Mouse (Mus musculus) forebrain, embryonic 12.5 days (tissue): ENCODE measurements around the gene Gprin1. TPM values are rescaled to one million over a fixed set of nuclear protein-coding genes. Genes with fewer than 3 reads are reported as not detected.
"Not testable (repeated sequence)": the region's sequence is repeated elsewhere in the genome, so short reads cannot be mapped to it uniquely, and the experiment has no call there.

Source experiments
- ATAC-seq: fragments of 200-750 bp; cut with Nextera tagmentation; 2 replicates; pipeline ENCODE4 v1.8.0; 2017; ENCODE audit warnings: moderate TSS enrichment; ENCODE audit not compliant: low FRiP score
- H3K27ac ChIP-seq: fragments of 300-500 bp; sonication (generic); 2 replicates; pipeline ENCODE4 v1.5.1; 2016; ENCODE audit warnings: mild to moderate bottlenecking
- H3K27me3 ChIP-seq: fragments of 300-500 bp; sonication (generic); 2 replicates; pipeline ENCODE4 v1.6.1; 2016; ENCODE audit warnings: mild to moderate bottlenecking
- H3K36me3 ChIP-seq: fragments of 300-500 bp; sonication (generic); replicated peaks from 2 replicates; pipeline ENCODE4 v1.6.1; 2016; ENCODE audit warnings: mild to moderate bottlenecking
- H3K4me1 ChIP-seq: fragments of 300-500 bp; sonication (generic); 2 replicates; pipeline ENCODE4 v1.6.1; 2016
- H3K4me2 ChIP-seq: fragments of 300-500 bp; sonication (generic); 2 replicates; pipeline ENCODE4 v1.6.1; 2016; ENCODE audit warnings: mild to moderate bottlenecking, moderate library complexity
- H3K4me3 ChIP-seq: fragments of 300-500 bp; sonication (generic); replicated peaks from 2 replicates; pipeline ENCODE4 v1.5.1; 2016; ENCODE audit warnings: mild to moderate bottlenecking
- H3K9ac ChIP-seq: fragments of 300-500 bp; sonication (generic); 2 replicates; pipeline ENCODE4 v1.6.1; 2016; ENCODE audit warnings: mild to moderate bottlenecking
- H3K9me3 ChIP-seq: fragments of 300-500 bp; sonication (generic); 2 replicates; pipeline ENCODE4 v1.6.1; 2016
- WGBS: fragments of 180-500 bp; shearing (Covaris S2); methylation state at CpG from one replicate; pipeline ENCODE4 v1.1.7; 2016; 5-methylcytosine and 5-hydroxymethylcytosine counted together
- polyA plus RNA-seq: library from polyadenylated mRNA; unstranded; fragments of >200 nt; fragmentation: Nextera tagmentation; extraction: Ambion mirVana; gene quantifications from 2 replicates; pipeline ENCODE4 v1.2.1, GENCODE M21; 2016

Gprin1 gene
- polyA plus RNA-seq, result 4.3 and 11.3 TPM in 2 replicates

DNA sequence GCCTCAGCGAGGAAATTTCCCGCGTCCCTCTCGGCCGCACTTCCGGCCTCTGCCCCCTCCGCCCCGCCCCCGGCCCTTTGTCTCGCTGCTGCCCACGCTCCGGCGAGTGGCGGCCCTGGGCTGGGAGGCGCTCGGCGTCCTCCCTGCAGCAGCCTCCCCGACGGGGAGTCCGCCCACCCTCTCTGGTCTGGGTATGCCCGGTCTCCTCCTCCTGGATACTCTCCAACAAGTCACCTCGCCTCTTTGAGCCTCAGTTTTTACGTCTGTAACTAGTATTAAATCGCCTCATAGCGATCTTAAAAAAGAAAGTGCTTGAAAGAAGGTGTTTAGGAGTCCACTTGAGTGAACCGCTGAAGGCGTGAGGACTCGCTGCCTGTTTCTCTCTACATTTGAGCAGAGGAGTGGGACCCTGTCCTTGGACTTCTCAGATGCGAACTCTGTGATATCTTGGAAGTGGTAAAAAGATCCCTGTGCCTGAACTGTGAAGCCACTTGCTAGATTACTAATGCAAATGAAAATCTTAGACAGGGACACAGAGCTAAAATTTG, at the start of gene Gprin1:
TSS of gene Gprin1 (minus strand) at position 11 of the 548 bp plus-strand sequence.
- Histone ChIP-seq H3K9ac (peak within 1 kb of the TSS; percentile 70), H3K36me3 (no peaks in the 10 kb centered on the region), H3K9me3 (no peaks in the 10 kb centered on the region), H3K4me2 (peak within 1 kb of the TSS; percentile 70), H3K4me1 (peaks cover 44% of the 10 kb centered on the region), H3K27ac (peak within 1 kb of the TSS; percentile 91), H3K4me3 (peak within 1 kb of the TSS; percentile 69), H3K27me3 (peaks cover 53% of the 10 kb centered on the region)
- ATAC-seq, result peak; percentile 77
- 2% methylated on average over 27 of the region's 29 CpGs for WGBS

- ATAC-seq, result no peak
- 82% methylated on average over 10 of the region's 10 CpGs for WGBS
- H3K4me2 ChIP-seq, result no peak overlapping the region
- H3K27me3 ChIP-seq, result peaks cover 35% of the 10 kb centered on the region
- no peak overlapping the region for H3K27ac ChIP-seq
- no peaks in the 10 kb centered on the region for H3K4me1 ChIP-seq
- no peak overlapping the region for H3K9ac ChIP-seq
- no peak overlapping the region for H3K4me3 ChIP-seq
- H3K36me3 ChIP-seq, result no peaks in the 10 kb centered on the region
- H3K9me3 ChIP-seq, result 0 out of 2 replicates have a peak, but pooled peaks cover 7% of the 10 kb centered on the region
Measured at GRCm38 (mm10) chr13:54798740-54799139, 49.1 kb upstream of the Gprin1 start.

DNA sequence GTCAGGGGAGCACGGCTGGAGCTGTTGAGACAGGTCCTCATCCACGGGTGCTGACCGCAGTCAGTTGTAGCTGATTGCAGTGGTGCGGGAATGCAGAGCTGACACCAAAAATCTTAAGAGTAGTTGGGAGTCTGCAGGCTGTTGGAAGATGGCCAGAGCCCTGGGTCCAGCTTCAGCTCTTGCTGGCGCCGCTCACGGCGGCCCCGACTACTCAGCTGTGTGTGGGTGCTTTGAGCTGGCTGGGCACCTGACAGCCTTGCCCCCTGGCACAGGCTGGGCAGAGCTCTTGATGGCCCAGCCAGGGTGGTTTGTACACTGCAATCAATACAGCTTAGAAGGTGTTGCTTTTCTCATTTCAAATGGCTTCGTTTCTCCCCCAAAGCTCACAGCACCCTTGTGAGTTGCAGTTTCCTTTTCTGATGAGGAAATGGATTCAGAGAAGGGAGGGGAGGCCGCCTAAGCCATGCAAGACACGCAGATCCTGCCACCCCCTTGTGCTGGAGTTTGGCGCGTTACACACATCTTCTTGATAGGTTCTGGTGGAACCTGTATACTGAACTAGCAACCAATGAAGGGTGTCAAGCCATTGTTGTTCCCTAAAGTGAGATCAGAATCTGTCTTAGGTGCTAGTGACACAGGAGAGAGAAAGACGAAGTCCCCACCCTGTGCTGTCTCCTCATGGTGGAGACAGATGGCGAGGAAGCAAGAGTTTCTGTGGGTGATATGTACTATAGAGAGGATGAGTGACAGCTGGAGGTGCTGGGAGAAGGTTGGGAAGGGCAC, 48.4 kb upstream of the Gprin1 start:
- peaks cover 40% of the 10 kb centered on the region for H3K27me3 ChIP-seq
- WGBS, result 84% methylated on average over 16 of the region's 16 CpGs
- no peak for ATAC-seq

GRCm38 (mm10) chr13:54797356-54797755, 47.7 kb upstream of the Gprin1 start:
- Histone ChIP-seq H3K4me3 (no peak overlapping the region), H3K27me3 (peaks cover 46% of the 10 kb centered on the region), H3K4me2 (no peak overlapping the region), H3K9ac (no peak overlapping the region), H3K4me1 (peaks cover 4% of the 10 kb centered on the region; the same call in 1 of the 2 replicates), H3K9me3 (no peaks in the 10 kb centered on the region), H3K36me3 (no peaks in the 10 kb centered on the region), H3K27ac (no peak overlapping the region)
- no peak for ATAC-seq
- WGBS, result 43% methylated on average over 4 of the region's 4 CpGs

More for the DNA sequence above, 48.4 kb upstream of the Gprin1 start:
- Histone ChIP-seq H3K36me3 (no peaks in the 10 kb centered on the region), H3K9me3 (0 out of 2 replicates have a peak, but pooled peaks cover 6% of the 10 kb centered on the region), H3K4me2 (no peak overlapping the region), H3K4me1 (no peaks in the 10 kb centered on the region), H3K9ac (no peak overlapping the region), H3K27ac (no peak overlapping the region), H3K4me3 (no peak overlapping the region)

DNA sequence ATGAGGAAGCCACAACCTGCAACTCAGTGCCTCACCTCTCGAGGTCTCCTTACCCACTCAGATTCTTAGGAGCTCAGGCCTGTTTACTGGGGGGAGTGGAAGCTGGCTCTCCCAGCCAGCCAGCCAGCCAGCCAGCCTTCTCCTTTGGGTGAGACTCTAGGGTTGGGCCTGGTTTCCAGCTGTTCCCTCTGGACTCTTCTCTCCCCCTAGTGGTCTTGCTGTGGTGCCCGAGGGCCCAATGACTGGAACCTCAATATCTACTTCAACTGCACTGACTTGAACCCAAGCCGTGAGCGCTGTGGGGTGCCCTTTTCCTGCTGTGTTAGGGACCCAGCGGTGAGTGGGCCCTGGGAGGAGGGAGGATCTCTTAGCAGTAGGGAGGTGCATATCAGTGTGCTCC, 45.2 kb upstream of the Gprin1 start:
- no peak for ATAC-seq
- Histone ChIP-seq H3K27ac (no peak overlapping the region), H3K4me2 (no peak overlapping the region), H3K4me1 (peaks cover 14% of the 10 kb centered on the region), H3K9me3 (no peaks in the 10 kb centered on the region), H3K27me3 (peaks cover 69% of the 10 kb centered on the region), H3K9ac (no peak overlapping the region), H3K36me3 (no peaks in the 10 kb centered on the region), H3K4me3 (no peak overlapping the region)
- 52% methylated on average over 5 of the region's 5 CpGs for WGBS

DNA sequence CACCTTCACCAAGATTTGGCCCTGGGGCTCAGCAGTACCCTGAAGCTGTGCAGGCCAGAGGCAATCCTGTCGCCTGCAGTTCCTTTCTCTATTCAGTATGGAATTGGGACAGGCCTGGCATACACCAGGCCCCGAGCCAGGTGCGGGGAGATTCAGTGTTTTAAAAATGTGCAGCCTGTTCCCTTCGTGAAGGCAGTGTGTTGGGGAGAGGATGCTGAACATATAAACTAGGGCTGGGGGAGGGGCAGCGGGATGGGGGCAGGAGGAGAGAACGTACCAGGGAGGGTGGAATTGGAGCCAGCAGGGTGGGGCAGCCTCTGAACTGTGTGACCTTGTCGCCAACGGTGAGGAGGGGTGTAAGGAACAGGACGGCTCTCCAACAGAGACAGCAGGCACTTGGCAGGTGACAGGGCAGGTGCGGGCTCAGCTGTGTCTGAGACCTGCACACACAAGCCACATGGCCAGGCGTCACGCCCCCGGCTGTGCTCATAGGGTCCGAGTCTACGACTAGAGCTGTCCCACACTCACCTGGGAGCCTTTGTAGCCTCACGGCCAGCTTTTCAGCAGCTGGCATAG, 44.4 kb upstream of the Gprin1 start:
- no peak overlapping the region for H3K4me3 ChIP-seq
- peaks cover 19% of the 10 kb centered on the region for H3K4me1 ChIP-seq
- H3K4me2 ChIP-seq, result no peak overlapping the region
- no peaks in the 10 kb centered on the region for H3K9me3 ChIP-seq
- 80% methylated on average over 16 of the region's 16 CpGs for WGBS
- H3K9ac ChIP-seq, result no peak overlapping the region
- peaks cover 72% of the 10 kb centered on the region for H3K27me3 ChIP-seq
- no peak for ATAC-seq
- no peak overlapping the region for H3K27ac ChIP-seq
- no peaks in the 10 kb centered on the region for H3K36me3 ChIP-seq

DNA sequence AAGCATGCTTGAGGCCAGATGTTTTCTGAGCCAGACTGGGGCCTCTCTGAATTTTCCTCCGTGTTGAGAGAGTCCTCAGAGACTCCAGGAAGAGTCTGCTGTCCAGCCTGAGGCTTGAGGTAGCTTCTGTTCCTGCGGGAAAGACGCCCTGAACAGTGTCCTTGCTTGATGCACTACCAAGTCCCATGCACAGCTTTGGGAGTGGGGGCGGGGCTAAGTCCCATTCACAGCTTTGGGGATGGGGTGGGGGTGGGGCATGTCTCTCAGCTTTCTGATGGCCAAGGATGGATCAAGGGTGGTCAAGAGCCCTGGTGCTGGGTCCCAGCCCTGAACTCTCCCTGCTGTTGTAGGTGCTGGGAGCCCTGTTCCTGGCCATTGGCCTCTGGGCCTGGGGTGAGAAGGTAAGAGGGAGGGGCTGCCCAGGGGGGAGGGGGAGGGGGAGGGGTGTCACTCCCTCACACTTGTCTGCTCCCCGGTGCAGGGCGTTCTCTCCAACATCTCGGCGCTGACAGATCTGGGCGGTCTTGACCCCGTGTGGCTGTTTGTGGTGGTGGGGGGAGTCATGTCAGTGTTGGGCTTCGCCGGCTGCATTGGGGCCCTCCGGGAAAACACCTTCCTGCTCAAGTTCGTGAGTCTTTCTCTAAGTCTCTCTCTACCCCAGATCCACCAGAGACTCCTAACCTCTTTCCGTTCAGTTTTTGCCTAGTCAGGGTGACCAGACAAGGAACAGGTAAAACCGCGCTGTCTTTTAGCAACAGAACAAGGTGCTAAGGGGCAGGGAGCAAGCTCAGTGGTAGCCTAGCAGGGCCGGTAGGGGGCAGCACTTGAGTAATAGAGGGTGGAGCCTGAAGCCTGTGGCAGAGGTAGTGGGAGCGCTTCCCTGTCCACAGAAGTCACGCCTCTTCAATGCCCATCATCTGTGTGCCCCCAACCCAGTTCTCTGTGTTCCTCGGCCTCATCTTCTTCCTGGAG, 42.9 kb upstream of the Gprin1 start:
- Histone ChIP-seq H3K36me3 (no peaks in the 10 kb centered on the region), H3K4me2 (no peak overlapping the region), H3K9me3 (no peaks in the 10 kb centered on the region), H3K27ac (no peak overlapping the region), H3K4me3 (no peak overlapping the region), H3K4me1 (peaks cover 22% of the 10 kb centered on the region), H3K27me3 (peaks cover 60% of the 10 kb centered on the region), H3K9ac (no peak overlapping the region)
- WGBS, result 16% methylated on average over 21 of the region's 21 CpGs
- no peak for ATAC-seq

DNA sequence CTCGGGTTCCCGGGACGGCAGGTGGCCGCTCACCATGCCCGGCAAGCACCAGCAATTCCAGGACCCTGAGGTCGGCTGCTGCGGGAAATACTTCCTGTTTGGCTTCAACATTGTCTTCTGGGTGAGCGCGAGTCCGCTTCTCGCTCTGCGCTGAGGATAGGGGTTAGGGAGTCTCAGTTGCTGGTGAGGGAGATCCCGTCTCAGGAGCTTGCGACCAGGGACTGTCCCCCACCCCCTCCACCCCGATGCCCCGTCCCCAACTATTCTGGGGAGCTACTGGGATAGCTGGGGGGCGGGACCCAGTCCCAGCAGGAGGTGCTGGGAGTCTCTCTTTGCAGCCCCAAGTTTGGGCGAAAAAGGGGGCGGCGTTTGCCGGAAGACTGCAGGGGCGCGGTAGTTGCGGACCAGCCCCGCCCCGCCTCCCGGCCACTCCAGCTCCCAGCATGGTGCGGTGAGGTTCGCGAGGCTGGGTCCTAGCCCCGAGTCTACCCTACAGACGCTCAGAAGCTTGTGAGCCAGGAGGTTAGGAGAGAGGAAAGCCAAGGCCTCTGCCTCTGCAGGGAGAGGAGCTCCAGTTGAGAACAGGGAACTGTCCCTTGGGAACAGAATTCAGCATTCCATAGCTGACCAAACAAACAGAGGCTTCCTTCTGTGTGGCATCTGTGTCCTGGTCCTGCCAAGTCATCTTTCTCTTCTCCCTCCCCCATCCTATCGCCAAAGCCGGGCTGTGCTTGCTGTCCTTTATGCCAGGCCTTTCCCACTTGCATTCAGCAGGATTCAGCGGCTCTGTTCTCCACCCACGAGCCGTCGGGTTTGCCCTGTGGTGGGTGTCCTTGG, 40.1 kb upstream of the Gprin1 start:
- Histone ChIP-seq H3K36me3 (no peaks in the 10 kb centered on the region), H3K9me3 (no peaks in the 10 kb centered on the region), H3K27ac (peak overlapping the region; percentile 42; the same call in 1 of the 2 replicates), H3K27me3 (peaks cover 47% of the 10 kb centered on the region), H3K9ac (peak overlapping the region; percentile 61), H3K4me1 (peaks cover 22% of the 10 kb centered on the region), H3K4me3 (peak overlapping the region; percentile 58), H3K4me2 (peak overlapping the region; percentile 96)
- WGBS, result 2% methylated on average over 38 of the region's 38 CpGs
- ATAC-seq, result peak; percentile 53

- peak within 1 kb of the TSS; percentile 96 for H3K4me2 ChIP-seq
- peaks cover 22% of the 10 kb centered on the region for H3K4me1 ChIP-seq
- H3K27me3 ChIP-seq, result peaks cover 40% of the 10 kb centered on the region
- peak within 1 kb of the TSS; percentile 61 for H3K9ac ChIP-seq
- H3K9me3 ChIP-seq, result no peaks in the 10 kb centered on the region
- ATAC-seq, result peak; percentile 88
- H3K4me3 ChIP-seq, result peak within 1 kb of the TSS; percentile 58
- 2% methylated on average over 45 of the region's 49 CpGs for WGBS
- H3K36me3 ChIP-seq, result no peaks in the 10 kb centered on the region
- peak within 1 kb of the TSS; percentile 42; the same call in 1 of the 2 replicates for H3K27ac ChIP-seq
Measured at GRCm38 (mm10) chr13:54788740-54789560, 39.3 kb upstream of the Gprin1 start, which contains the start of gene Tspan17. Gene Tspan17, plus strand, starts transcription at chr13:54789377.

DNA sequence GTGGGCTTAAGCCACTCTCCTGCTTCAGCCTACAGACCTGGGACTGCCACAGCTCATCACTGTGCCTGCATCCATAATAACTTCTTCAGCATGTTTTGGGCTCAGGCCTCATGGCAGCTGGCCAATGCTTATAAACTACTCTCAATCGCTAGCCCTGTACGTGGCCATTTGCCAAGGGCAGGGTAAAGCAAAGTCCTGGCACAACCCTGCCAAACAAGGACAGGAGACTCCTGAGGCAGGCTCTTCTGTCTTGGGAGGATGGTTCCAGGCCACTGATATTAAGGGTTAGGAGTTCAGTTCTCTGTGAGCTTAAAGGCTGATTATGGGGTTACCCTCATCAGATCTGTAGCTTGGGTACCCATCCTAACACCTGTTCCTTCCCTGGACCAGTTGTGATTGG, 37.9 kb upstream of the Gprin1 start:
- ATAC-seq, H3K36me3 ChIP-seq, H3K9ac ChIP-seq, H3K9me3 ChIP-seq, H3K27ac ChIP-seq, H3K4me3 ChIP-seq, H3K4me2 ChIP-seq: not testable (repeated sequence)
- Histone ChIP-seq H3K27me3 (peaks cover 28% of the 10 kb centered on the region), H3K4me1 (peaks cover 19% of the 10 kb centered on the region)
- 72% methylated on average over 2 of the region's 2 CpGs for WGBS
